Mouse (Mus musculus) heart, postnatal 0 days (tissue): Measurements from ENCODE around the gene Gm3336. TPM values are rescaled to one million over a fixed set of nuclear protein-coding genes. Genes with fewer than 3 reads are reported as not detected.
A peak's percentile ranks its signal among the peaks of the same experiment; 100 is the strongest.

Source experiments
- ATAC-seq: fragments of 200-750 bp; cut with Nextera tagmentation; 2 replicates; pipeline ENCODE4 v1.8.0; 2017; ENCODE audit warnings: low read depth, moderate number of reproducible peaks, moderate library complexity; ENCODE audit not compliant: insufficient read depth
- DNase-seq: peaks from one replicate; pipeline ENCODE4 v3.0.0-alpha.2; 2016; ENCODE audit warnings: low spot score
- H3K27ac ChIP-seq: fragments of 300-500 bp; sonication (generic); 2 replicates; pipeline ENCODE4 v1.5.1; 2014; ENCODE audit warnings: low read depth, mild to moderate bottlenecking
- H3K27me3 ChIP-seq: fragments of 300-500 bp; sonication (generic); 2 replicates; pipeline ENCODE4 v1.6.1; 2014; ENCODE audit warnings: low read length, mixed read lengths; ENCODE audit not compliant: control insufficient read depth, insufficient read depth
- H3K36me3 ChIP-seq: fragments of 300-500 bp; sonication (generic); replicated peaks from 2 replicates; pipeline ENCODE4 v1.6.1; 2014; ENCODE audit warnings: low read length, mixed read lengths; ENCODE audit not compliant: control insufficient read depth, insufficient read depth
- H3K4me1 ChIP-seq: fragments of 300-500 bp; sonication (generic); 2 replicates; pipeline ENCODE4 v1.6.1; 2014; ENCODE audit warnings: antibody characterized with exemption; ENCODE audit not compliant: control insufficient read depth, insufficient read depth
- H3K4me2 ChIP-seq: fragments of 300-500 bp; sonication (generic); 2 replicates; pipeline ENCODE4 v1.6.1; 2014; ENCODE audit warnings: low read depth, mild to moderate bottlenecking, low read length, moderate library complexity
- H3K4me3 ChIP-seq: fragments of 300-500 bp; sonication (generic); 2 replicates; pipeline ENCODE4 v1.5.1; 2014; ENCODE audit warnings: low read depth, low read length
- H3K9ac ChIP-seq: fragments of 300-500 bp; sonication (generic); replicated peaks from 2 replicates; pipeline ENCODE4 v1.6.1; 2014; ENCODE audit warnings: low read depth, low read length, mixed read lengths
- H3K9me3 ChIP-seq: fragments of 300-500 bp; sonication (generic); replicated peaks from 2 replicates; pipeline ENCODE4 v1.6.1; 2016; ENCODE audit warnings: low read length; ENCODE audit not compliant: control insufficient read depth
- CTCF ChIP-seq: IDR thresholded peaks from 2 replicates; pipeline ENCODE4 v1.5.1; 2016; ENCODE audit warnings: antibody characterized with exemption, control low read depth, low read depth
- EP300 ChIP-seq: IDR thresholded peaks from 2 replicates; pipeline ENCODE4 v1.6.1; 2016; ENCODE audit warnings: antibody characterized with exemption, low read depth
- WGBS: fragments of 180-500 bp; shearing (Covaris S2); extraction: QIAGEN DNeasy Blood & Tissue Kit; methylation state at CpG from one replicate; pipeline ENCODE4 v1.1.7; 2014; 5-methylcytosine and 5-hydroxymethylcytosine counted together
- polyA plus RNA-seq: library from polyadenylated mRNA; unstranded; fragments of >200 nt; fragmentation: Nextera tagmentation; extraction: Ambion mirVana; gene quantifications from 2 replicates; pipeline ENCODE4 v1.2.1, GENCODE M21; 2015
- total RNA-seq: library from RNA; depleted of rRNA; stranded (reverse); fragments of >200 nt; gene quantifications from 2 replicates; pipeline ENCODE4 v1.2.3, GENCODE M21; 2014; ENCODE audit warnings: low replicate concordance

Gm3336 gene
- total and polyA plus RNA-seq, 2 experiments from 2014 or later, result not detected

- 75% methylated on average over 4 of the region's 4 CpGs for whole genome bisulfite sequencing
These were observed 43.6 kb upstream of the Gm3336 start for GRCm38 (mm10) chr8:70674716-70675115.

GRCm38 (mm10) chr8:70675336-70675735 lies 43.0 kb upstream of the Gm3336 start:
- Histone ChIP-seq H3K9ac (no peak overlapping the region), H3K27ac (no peak overlapping the region), H3K27me3 (no peaks in the 10 kb centered on the region), H3K9me3 (no peaks in the 10 kb centered on the region), H3K4me2 (no peak overlapping the region), H3K36me3 (peaks cover 15% of the 10 kb centered on the region; the same call in 1 of the 2 replicates), H3K4me1 (peaks cover 18% of the 10 kb centered on the region), H3K4me3 (no peak overlapping the region)
- ATAC-seq (no peak), DNase-seq (no peak)
- 74% methylated on average over 1 of the region's 1 CpGs for WGBS
- TF ChIP-seq CTCF (no peak), EP300 (no peak)

More at GRCm38 (mm10) chr8:70674716-70675115, 43.6 kb upstream of the Gm3336 start:
- H3K4me1 ChIP-seq, result peaks cover 15% of the 10 kb centered on the region
- H3K4me3 ChIP-seq, result no peak overlapping the region
- no peak overlapping the region for H3K4me2 ChIP-seq
- no peak overlapping the region for H3K9ac ChIP-seq
- ATAC-seq, result no peak
- H3K36me3 ChIP-seq, result peaks cover 15% of the 10 kb centered on the region; the same call in 1 of the 2 replicates
- no peak for TF ChIP-seq CTCF
- no peaks in the 10 kb centered on the region for H3K27me3 ChIP-seq
- peak overlapping the region; percentile 96; the same call in 1 of the 2 replicates for H3K27ac ChIP-seq
- no peaks in the 10 kb centered on the region for H3K9me3 ChIP-seq
- DNase-seq, result no peak

- TF ChIP-seq CTCF (no peak), EP300 (no peak)
- WGBS, result 88% methylated on average over 15 of the region's 15 CpGs
- Histone ChIP-seq H3K36me3 (peaks cover 15% of the 10 kb centered on the region; the same call in 1 of the 2 replicates), H3K27me3 (no peaks in the 10 kb centered on the region), H3K4me3 (no peak overlapping the region), H3K4me1 (peaks cover 29% of the 10 kb centered on the region), H3K9me3 (no peaks in the 10 kb centered on the region), H3K9ac (no peak overlapping the region), H3K4me2 (no peak overlapping the region), H3K27ac (no peak overlapping the region)
- ATAC-seq, result no peak
- no peak for DNase-seq
These were observed 40.8 kb upstream of the Gm3336 start for GRCm38 (mm10) chr8:70677451-70678080.

GRCm38 (mm10) chr8:70678679-70679078 lies 39.7 kb upstream of the Gm3336 start:
- Histone ChIP-seq H3K27me3 (no peaks in the 10 kb centered on the region), H3K9ac (no peak overlapping the region), H3K36me3 (peaks cover 15% of the 10 kb centered on the region; the same call in 1 of the 2 replicates), H3K27ac (0 out of 2 replicates have a peak overlapping the region, but pooled peaks have one; percentile 20), H3K4me2 (no peak overlapping the region), H3K9me3 (no peaks in the 10 kb centered on the region), H3K4me3 (no peak overlapping the region), H3K4me1 (peaks cover 31% of the 10 kb centered on the region)
- TF ChIP-seq EP300 (no peak), CTCF (no peak)
- ATAC-seq, result no peak
- no peak for DNase-seq

GRCm38 (mm10) chr8:70679404-70679803 lies 38.9 kb upstream of the Gm3336 start:
- H3K4me2 ChIP-seq, result no peak overlapping the region
- H3K36me3 ChIP-seq, result peaks cover 15% of the 10 kb centered on the region; the same call in 1 of the 2 replicates
- no peak for DNase-seq
- H3K27me3 ChIP-seq, result no peaks in the 10 kb centered on the region
- H3K27ac ChIP-seq, result peak overlapping the region; percentile 20
- H3K4me1 ChIP-seq, result peaks cover 24% of the 10 kb centered on the region
- no peak overlapping the region for H3K9ac ChIP-seq
- ATAC-seq, result no peak
- WGBS, result 83% methylated on average over 4 of the region's 4 CpGs
- TF ChIP-seq EP300, result no peak
- TF ChIP-seq CTCF, result no peak
- H3K9me3 ChIP-seq, result no peaks in the 10 kb centered on the region
- no peak overlapping the region for H3K4me3 ChIP-seq

- no peak overlapping the region for H3K4me3 ChIP-seq
- peaks cover 15% of the 10 kb centered on the region; the same call in 1 of the 2 replicates for H3K36me3 ChIP-seq
- no peaks in the 10 kb centered on the region for H3K9me3 ChIP-seq
- no peak for ATAC-seq
- no peak overlapping the region; the same call in 1 of the 2 replicates for H3K27ac ChIP-seq
- 66% methylated on average over 3 of the region's 3 CpGs for WGBS
- no peak for DNase-seq
- no peak overlapping the region for H3K9ac ChIP-seq
- no peak for TF ChIP-seq CTCF
- no peak for TF ChIP-seq EP300
- peaks cover 20% of the 10 kb centered on the region for H3K4me1 ChIP-seq
- H3K4me2 ChIP-seq, result no peak overlapping the region
- H3K27me3 ChIP-seq, result no peaks in the 10 kb centered on the region
These were observed 38.3 kb upstream of the Gm3336 start for GRCm38 (mm10) chr8:70680039-70680438.
